Mouse (Mus musculus) frontal cortex, postnatal 25 days (tissue): ENCODE results near the gene Surf1.

Source experiments
- DNase-seq, 2 experiments: peaks; one replicate each; pipeline ENCODE4 v3.0.0; 2022; ENCODE audit warnings: low spot score in 2 of 2

Gene Surf1

GRCm38 (mm10) chr2:26915927-26916728 lies at the start of gene Surf1, which contains the start of gene Surf2:
Surf1 (minus strand) TSS chr2:26916530.
Surf2 (plus strand) TSS chr2:26916367.
- peak; percentile 75 to 77 for DNase-seq

DNA sequence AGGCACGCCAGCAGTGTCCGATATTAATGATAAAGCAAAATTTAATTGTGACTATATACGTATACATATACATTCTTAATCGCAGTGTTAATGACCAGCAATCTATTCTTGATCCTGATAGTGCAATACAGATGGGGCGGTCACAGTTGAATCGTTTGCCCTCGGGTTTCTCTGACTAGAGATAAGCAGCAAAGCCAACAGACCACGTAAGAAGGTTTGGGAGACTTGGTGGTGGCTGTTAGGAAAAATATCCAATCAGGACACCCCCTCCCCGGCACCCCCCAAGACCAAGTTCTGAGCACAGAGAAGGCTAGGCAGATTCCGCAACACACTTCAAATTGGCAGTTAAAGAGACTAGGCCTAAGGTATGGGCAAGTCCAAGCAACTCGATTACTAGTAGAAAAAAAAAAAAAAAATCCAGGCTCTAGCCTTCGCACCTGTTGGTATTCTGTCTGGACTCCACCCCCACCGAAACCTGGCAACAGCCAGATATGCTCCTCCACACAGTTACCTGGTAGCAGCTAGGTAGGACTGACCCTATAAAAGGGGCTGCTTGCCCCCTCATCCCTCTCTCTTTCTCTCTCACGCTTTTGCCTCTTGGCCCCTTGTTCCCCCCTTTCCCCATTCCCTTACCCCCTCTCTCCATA lies 48.5 kb upstream of the Surf1 start:
- DNase-seq, result no peak

- peak; percentile 89 to 93 for DNase-seq
These were observed 47.8 kb upstream of the Surf1 start, which contains the start of gene Rexo4 for GRCm38 (mm10) chr2:26963923-26964723. Rexo4 (minus strand) TSS chr2:26964386.

DNA sequence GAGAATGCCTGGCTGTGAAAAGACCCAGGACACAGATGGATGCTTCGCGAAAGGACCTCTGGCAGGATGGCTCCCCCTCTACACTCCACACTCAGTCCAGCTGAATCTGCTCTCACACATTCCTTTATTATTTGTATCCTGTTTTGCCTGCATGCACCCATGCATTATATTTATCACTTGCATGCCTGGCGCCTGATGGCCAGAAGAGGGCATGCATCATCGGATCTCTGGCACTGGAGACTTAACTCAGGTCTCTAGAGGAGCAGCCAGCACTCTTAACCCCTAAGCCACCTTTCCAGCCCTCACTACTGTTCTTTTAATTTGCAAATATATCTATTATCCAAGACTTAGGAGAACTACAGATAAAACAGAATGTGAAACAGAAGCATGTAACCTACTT lies 44.4 kb upstream of the Surf1 start:
- DNase-seq, result no peak

- DNase-seq, result no peak
These were observed 41.1 kb upstream of the Surf1 start for GRCm38 (mm10) chr2:26957488-26957859.

GRCm38 (mm10) chr2:26956811-26957487 lies 40.6 kb upstream of the Surf1 start:
- DNase-seq, result no peak

DNA sequence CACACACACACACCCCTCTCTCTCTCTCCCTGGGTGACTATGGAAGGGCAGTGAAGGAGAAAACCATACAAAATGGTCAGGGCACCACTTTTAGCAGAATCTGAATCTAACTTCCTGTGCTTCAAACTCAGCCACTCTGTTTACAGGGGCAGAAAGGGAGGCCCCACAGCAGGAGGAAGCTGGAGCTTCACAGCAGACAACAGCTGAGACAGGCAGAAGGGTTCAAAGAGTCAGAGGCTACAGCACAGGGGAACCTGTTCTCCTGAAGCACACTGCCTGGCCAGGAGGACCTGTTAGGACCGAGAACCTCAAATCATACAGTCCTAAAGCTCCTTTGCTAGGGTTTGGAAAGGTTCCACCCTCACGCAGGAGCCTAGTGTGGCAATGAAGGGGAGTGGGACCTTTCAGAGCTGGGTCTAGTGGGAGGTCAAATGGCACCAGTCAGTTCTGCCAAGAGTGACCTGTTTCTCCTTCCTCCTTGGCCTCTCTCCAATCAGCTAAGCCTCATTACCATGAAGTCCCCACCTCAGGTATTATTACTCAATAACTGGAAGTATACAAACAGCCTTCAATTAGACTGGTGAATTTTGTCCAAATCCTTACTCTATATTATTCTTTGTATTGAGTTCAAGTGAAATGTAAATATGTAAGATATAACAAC lies 38.5 kb upstream of the Surf1 start:
- DNase-seq, result no peak

DNA sequence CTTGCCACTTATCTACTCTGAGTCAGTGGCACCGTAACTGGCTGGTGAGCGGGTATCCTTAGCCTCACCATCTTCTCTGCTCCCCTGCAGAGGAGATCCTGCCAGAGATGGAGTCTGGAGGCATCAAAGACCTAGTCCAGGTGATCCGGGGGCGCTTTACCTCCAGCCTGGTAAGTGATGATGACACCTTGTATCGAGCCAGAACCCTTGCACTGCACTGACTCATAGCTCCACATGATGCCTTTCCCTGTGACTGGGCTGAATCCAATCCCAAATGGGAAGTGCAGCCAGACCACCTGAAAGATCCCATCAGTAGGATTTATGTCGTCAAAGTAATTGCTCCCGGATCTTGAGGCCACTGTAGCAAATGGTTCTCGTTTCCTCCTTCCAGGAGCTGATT lies 36.5 kb upstream of the Surf1 start:
- no peak for DNase-seq

DNA sequence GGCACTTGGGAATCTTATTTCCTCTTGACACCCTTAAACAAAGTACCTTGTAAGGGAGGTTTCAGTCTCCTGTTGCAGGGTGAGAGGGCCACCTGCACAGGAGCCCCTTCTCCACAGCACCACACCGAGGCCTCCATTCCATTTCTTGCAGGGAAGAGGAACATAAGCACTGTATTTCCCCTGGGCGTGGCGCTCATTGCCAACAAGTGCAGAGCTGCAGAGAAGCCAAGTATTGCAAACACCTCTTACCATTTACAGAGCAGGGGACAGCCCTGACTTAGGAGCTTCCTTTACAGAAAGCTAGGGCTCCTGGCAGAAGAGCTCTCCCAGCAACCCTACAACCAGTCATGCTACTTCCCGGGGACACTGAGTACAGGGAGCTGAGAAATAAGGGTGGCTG lies 35.9 kb upstream of the Surf1 start:
- DNase-seq, result no peak

- no peak for DNase-seq
These were observed 35.1 kb upstream of the Surf1 start for GRCm38 (mm10) chr2:26951346-26951905.

- no peak for DNase-seq
These were observed 34.1 kb upstream of the Surf1 start for GRCm38 (mm10) chr2:26950411-26950810.

DNA sequence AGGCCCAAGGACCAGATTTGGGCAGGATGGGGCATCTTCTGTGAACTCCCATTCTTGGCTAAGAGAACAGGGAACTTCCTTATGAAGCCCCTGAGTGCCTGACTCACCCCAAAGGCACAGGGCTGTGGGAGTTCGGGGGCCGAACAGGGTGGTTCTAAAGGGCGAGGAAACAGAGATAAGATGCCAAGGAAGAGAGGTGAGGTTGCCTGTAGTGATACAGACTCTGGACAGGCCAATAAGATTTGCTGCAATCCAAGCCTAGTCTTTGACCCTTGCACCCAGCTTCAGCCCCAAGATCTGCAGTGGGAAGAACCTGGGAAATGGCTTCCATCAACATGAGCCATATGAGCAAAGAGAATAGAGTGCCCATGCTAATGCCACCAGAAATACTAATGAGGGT lies 26.9 kb upstream of the Surf1 start:
- DNase-seq, result no peak

GRCm38 (mm10) chr2:26941539-26941938 lies 25.2 kb upstream of the Surf1 start:
- DNase-seq, result no peak

DNA sequence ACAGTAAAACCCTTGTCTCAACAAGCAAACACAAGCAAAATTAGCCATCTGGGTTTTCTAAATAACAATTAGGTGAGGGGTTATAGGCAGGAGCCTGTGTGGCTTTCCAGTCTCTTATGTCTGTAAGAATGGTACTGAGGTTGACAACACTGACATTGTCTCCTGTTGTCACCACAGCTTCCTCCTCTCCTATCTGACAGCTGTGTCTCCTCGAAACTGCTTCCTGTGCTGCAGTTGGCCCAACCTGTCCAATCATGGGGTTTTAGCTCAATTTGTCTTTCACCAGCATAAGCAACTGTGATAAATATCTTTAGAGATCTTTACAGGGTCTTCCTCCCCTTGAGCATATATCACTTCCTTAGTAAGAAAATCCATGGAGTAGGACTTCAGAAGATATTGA lies 20.1 kb upstream of the Surf1 start:
- DNase-seq, result no peak

GRCm38 (mm10) chr2:26935286-26935685 lies 19.0 kb upstream of the Surf1 start:
- no peak for DNase-seq

DNA sequence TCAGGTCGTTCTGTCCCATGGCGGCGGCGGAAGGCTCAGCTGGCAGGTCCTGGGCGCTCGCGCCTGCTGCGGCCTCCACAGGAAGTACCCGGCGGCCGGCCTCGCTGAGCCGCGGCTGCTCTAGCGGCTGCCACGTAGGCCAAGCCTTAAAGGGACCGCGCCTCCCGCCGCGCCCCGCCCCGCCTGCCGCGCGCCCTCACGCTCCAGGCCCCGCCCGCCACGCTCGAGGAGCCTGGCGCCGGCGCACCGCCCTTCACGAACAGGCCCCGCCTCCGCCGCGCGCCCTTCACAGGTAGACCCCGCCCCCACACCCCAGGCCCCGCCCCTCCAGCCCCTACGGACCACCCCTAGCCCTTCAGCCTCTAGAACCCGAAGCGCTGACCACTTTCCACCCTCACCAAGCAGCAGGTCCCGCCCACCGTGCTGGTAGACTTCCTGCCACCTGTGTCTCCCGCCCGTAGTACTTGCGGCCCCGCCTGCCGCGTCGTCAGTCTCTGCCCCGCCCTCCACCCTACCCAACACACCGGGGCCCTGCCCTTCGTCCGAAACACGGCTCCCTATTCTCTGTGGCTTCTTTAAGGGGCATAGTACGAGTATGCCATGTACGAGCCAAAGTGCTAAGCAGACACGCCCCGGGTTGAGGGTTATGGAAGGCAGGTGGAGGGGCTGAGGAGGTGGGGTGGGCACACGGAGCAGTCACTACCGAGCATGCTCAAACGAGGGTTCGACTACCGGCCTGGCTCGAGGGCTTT lies 17.1 kb upstream of the Surf1 start, which contains the start of the genes Surf4 and Stkld1:
Gene Surf4 (minus strand): TSS at position 625 of the 752 bp plus-strand sequence.
Gene Stkld1 (plus strand): TSS at position 744 of the 752 bp plus-strand sequence.
- DNase-seq, result peak; percentile 78 to 83

- DNase-seq, result no peak
These were observed 16.4 kb upstream of the Surf1 start for GRCm38 (mm10) chr2:26932473-26933303.

DNA sequence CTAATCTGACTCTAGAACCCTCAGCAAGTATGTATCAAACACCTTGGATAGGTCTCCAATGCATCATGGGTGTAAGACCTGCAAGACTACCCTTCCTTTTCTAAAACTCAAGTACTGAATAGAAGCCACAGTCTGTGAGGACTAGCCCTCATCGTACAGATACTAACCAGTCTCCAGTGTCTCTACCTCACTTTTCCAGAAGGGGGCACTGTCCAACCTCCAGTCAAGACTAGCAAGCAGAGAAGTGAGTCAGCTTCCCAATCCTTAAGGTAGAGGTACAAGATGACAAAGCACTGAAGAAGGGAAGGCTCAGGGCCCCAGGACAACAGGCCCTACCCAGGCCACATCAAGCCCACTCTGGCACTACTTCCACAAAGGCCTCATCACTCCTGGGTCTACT lies 14.1 kb upstream of the Surf1 start:
- DNase-seq, result peak in 1 of 2 experiments; percentile 63
